Mouse (Mus musculus): ENCODE measurements at regions not wholly inside any gene's neighbourhood (a gene's known extent, or its start where the extent isn't known, plus 50 kb on each side); places are given as distances from the start of the nearest gene placed in this dataset.

DNA sequence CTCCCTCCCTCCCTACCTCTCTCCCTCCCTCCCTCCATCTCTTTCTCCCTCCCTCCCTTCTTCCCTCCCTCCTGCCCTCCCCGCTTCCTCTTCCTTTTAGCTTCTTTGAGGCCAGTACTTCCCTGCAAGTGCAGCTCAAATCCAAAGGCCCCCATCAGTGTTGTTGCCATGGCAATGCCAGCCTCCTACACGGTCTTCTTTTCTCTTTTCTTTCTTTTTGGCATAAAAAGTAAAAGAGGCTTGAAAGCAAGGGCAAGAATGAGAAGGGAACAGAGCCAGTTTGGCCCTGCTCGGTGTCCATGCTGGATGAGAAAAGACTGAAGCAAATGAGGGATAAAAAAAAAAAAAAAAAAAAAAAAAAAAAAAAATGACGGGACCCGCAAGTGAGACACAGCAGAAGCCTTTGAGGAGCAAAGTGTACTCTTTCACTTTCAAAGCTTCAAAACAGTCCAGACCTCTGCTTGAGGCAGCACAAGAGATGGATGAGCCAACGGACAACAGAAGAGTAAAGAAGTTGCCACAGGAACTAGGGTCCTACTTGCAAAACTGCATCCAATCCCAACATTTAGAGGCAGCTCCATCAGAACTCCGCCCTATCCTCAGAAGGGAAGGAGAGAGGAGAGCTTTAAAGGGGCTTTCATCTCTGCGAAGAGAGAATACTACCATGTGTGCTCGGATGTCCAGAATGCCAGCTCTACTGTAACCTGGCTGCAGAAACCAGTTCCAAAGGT, 106.9 kb upstream of the Pabpc6 start:
- TF ChIP-seq HCFC1 (IDR thresholded peaks at IDR 0.05; ENCODE audit: low read depth, low read length) (no peak), SIN3A (IDR thresholded peaks at IDR 0.05; ENCODE audit: low read length) (no peak), CTCF (IDR thresholded peaks at IDR 0.05 in 2 of 3, conservative IDR thresholded peaks at IDR 0.05 in 1 of 3; ENCODE audit: control insufficient read depth in 1 of 3, insufficient read depth in 1 of 3, low read depth in 2 of 3, low read length in 3 of 3, poor library complexity in 1 of 3, severe bottlenecking in 1 of 3) (no peak)
